Mouse (Mus musculus) fibroblast of lung, adult 2 months (primary cell): ENCODE measurements around the gene Gm28635.
"Not testable (repeated sequence)": the region's sequence is repeated elsewhere in the genome, so short reads cannot be mapped to it uniquely, and the experiment has no call there.

Experiments
- DNase-seq: peaks from one replicate; pipeline ENCODE4 v3.0.0-alpha.2; 2011; ENCODE audit warnings: low read depth

Gm28635 gene

DNA sequence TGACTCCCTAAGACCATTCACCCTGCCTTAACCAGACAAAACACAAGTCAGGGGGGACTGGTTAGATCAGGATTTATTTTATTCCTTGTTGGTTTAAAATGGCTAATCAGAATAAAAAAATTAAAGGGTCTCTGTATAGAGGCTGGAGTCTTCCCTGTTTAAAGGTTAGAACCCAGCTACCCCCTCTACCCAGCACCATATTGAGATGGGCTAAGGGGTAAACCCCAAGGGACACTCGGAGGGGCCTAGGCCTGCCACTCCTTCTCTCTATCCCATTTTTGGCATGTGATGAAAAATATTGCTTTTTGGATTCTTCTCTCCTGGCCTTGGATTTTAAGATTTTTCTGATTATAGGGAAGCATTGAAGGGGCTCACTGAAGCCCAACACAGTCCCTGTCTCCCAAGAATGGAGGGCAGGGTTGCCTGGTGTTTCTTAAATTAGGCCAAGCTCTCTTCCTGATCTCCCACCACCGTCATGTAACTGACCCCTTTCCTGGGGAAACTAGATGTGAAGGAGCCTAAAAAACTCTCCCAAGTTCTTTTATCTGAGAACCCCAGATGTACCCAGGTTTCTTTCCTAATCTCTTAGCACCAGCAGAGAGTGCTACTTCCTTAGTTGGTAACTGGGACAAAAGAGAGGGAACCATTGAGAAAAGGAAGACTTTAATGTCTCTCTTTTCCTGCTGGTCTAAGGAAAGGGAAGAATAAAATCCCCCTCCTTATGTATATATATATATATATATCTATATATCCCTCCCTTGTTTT lies 10.4 kb upstream of the Gm28635 start:
- DNase-seq = no peak

DNA sequence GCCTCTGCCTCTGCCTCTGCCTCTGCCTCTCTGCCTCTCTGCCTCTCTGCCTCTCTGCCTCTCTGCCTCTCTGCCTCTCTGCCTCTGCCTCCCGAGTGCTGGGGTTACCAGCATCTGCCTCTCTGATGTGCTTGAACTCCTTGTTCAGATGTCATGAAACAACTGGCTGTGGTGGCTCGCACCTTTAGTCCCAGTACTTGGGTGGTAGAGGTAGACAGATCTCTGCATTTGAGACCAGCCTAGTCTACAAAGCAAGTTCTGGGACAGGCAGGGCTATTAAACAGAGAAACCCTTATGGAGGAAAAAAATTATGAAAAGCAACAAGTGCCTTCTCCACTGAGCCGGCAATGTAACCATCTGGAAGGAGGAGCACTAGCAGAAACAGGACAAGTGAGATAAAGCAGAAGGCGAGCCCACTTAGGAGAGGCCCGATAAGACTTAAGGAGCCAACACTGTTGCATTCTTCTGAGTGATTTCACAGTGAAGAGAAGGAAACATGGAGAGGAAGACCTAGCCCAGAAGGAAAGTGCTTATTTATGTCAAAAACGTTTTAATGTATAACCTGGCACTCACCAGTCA lies 4.9 kb upstream of the Gm28635 start:
- DNase-seq = no peak

DNA sequence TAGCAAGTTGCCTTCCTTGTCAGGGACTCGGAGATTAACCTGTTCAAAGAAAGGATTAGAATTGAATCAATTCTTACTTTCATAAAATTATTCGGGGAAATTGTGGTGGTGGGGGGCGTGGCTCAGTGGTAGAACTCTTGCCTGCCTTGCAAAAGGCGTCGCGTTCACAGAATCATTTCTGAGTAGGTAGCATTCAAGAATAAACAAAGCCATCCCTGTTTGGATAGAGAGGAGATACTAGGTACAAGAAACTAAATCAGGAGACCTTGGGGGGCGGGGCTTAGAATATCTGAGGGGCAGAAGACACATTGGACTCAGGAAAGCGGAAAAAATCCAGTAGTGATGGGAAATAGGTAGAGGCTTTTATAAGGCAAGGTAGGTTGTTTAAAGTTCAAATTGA lies 1.2 kb upstream of the Gm28635 start, which contains the start of gene Tmx2:
TSS of gene Tmx2 (minus strand) at position 125 of the 400 bp plus-strand sequence.
- no peak for DNase-seq

DNA sequence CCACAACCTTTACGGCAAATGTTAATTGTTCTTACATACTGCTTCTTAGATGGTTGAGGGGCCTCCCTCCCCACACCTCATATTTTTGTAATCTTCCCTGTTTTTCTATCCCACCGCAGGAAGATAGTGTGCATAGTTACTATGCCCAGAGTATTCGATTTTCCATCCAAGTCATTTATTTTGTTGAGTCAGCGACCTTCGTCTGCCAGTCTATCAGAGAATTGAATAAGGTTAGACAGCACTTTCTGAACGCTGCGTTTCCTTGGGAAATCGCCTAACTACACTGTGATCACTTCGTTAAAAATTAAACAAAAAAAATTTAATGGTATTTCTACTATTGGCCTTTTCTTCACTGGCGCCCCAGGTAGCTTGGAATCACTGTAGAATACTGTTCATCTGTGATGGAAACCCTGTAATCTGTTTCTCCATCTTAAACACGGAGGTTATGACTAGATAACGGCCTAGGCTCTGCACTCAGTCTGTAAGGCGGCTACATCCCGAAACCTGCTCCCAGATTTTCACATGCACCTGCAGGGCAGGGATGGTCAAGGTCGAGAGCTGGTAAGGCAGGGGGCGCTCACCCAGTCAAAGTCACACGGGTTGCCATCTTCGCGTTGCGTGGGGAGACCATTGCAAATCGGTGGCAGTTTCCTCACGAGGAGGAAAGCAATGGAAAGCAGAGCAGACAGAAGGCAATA lies 422 bp downstream of the Gm28635 start:
- no peak for DNase-seq

DNA sequence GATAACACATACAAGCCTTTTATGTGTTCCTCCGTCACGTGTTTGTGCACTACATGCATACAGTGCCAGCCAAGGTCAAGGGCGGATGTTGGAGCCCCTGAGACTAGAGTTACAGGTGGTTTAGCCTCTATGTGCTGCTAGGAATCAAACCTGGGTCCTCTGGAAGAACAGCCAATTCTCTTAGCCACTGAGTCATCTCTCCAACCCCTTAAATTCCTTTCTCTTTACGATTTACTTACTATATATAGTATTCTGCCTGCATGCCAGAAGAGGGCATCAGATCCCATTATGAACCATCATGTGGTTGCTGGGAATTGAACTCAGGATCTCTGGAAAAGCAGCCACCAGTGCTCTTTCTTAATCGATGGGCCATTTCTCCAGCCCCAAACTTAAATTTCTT lies 6.3 kb downstream of the Gm28635 start:
- not testable (repeated sequence) for DNase-seq

DNA sequence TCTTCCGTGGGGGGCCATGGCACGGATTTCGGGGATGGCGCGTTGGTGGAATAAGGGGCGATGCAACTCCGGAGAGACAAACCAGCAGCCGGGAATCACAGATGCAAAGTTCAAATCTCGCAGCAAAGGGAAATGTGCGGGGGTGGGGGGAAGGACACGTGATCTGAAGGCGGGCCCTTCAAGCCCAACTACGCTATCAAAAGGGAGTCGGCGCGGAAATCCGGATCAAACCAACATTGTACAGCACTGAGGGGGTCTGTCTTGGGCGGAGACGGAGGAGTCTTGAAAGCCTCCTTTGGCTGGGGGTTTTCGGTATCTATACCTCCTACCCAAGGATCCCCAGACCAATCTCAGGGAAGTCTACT lies 7.3 kb downstream of the Gm28635 start, which contains the start of gene Selenoh:
TSS of gene Selenoh (minus strand) at position 202 of the 365 bp plus-strand sequence.
- peak; percentile 49 for DNase-seq

DNA sequence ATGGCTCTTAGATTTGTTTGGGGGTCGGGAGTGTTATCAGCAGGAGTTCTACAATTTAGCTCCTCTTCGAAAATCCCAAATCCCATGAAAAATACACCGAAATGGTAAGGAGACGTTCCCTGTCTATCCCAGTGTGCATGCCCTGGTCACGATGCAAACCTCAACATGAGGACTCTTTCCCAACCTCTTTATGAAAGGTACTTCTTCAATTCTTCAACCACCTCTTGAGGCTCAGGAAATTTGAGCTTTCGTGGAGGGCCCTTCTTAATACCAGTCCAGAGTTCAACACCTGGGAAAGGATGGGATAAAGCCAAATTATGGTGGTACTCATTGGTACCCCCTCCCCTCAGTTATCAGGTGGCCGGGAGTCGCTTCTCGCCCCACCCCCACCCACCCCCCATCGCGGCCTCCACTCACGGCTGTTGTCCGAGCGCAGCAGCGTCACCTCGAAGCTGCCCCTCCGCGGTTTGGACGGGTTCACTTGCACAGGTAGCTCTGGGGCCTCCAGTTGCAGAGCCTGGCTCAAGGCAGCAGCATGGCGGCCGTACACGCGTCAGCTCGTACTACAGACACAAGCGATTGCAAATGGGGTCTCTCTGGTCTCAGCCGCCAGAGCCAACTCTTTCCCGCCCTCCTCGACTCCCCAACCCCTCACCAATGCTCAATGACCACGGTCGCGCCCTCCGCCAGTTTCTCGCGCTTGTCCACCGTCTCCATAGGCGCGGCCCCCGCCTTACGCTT lies 7.8 kb downstream of the Gm28635 start:
- no peak for DNase-seq

DNA sequence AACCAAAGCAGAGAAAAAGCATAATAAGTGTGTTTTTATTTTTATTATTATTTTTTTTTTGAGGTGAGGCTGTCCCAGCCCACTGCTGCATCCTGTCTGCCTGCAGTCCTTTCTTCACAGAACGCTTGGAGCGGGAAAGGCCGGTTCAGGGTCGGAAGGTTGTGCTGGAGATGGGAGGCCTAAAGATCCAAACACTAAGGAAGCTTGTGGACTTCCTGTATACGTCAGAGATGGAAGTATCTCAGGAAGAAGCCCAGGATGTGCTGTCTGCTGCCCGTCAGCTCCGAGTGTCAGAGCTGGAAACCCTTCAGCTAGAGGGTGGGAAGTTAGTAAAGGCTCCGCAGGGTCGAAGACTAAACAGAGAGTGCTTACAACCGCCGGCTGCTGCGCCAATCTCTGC lies 11.8 kb downstream of the Gm28635 start:
- no peak for DNase-seq

DNA sequence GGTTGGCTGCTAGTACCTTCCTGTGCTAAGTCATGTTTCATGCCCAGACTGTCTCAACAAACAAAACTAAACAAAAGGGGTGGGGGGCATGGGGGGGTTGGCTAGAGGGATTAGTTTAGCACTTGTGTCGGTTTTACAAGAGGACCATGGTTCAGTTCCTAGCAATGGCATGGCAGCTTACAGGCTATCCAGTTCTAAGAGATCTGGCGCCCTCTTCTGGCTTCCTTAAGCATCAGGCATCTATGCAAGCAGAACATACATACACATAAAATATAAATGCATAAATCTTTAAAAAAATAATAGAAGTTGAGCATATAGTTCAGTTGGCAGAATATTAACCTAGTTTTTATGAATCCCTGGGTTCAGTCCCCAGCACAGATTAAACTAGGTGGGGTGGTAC lies 15.0 kb downstream of the Gm28635 start:
- DNase-seq = no peak

DNA sequence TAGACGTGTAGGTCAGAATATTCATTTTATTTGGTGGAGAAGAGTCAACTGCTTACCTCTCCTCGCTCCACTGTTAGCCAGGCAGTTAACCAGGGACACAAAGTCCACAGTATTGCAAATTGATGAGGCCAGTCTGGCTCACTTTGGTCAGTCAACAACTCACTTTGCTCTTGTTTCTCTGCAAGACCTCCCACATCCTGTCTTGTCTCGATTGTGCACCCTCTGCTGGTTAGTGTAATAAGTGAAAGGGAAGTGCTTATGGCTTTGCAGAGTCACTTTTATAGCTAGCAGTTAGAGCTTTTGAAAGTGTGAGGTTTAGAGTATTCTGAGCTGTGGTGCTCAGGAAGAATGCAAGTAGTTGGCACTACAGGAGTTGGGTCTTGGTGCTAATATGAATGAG lies 17.6 kb downstream of the Gm28635 start:
- no peak for DNase-seq

DNA sequence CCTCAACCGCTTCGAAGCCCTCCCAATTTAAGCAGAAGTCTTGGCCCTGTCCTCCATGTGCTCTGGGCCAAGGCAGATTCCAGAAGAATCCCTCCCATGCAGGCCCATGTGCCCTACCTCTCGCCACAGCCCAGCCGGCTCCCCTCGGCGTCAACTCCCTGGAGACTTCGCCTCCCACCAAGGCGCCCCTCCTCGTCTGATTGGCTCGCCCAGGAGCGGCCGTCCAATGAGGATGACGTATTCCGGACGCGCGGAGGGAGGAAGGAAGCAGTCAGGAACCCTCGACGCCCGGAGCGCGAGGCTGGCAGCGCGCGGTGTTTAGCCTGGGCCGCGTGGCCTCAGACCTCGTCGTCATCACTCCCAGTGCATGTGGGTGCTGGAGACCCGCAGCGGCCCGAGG lies 19.0 kb downstream of the Gm28635 start, which contains the start of gene Btbd18:
TSS of gene Btbd18 (plus strand) at position 274 of the 400 bp plus-strand sequence.
- DNase-seq = no peak

DNA sequence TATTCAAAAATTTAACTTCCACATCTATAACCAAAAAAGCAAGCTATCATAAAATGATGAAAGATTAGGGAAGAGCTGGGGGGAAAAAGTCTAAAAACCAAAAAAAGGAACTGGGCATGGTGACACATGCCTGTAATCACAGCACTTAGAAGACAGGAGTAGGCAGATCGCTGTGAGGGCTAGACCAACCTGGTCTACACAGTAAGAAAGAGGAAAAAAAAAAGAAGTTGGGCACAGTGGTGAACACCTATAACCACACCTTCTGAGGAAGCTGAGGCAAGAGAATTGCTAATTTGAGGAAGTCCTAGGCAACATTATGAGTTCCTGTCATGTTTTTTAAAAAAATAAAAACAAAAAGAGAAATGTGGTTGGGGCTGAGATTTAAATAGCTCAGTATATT lies 22.0 kb downstream of the Gm28635 start:
- DNase-seq = no peak

DNA sequence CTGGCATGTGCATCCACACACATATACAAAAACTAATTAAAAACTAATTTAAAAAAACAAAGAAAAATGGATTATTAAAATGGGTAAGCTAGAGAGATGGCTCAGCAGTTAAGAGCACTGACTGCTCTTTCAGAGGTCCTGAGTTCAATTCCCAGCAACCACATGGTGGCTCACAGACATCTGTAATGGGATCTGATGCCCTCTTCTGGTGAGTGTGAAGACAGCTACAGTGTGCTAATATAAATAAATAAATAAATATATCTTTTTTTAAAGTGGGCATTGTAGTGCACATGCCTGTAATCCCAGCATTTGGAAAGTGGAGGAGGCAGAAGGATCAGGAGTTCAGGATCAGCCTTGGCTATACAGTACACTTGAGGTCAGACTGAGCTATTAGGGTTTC lies 24.5 kb downstream of the Gm28635 start:
- no peak for DNase-seq

DNA sequence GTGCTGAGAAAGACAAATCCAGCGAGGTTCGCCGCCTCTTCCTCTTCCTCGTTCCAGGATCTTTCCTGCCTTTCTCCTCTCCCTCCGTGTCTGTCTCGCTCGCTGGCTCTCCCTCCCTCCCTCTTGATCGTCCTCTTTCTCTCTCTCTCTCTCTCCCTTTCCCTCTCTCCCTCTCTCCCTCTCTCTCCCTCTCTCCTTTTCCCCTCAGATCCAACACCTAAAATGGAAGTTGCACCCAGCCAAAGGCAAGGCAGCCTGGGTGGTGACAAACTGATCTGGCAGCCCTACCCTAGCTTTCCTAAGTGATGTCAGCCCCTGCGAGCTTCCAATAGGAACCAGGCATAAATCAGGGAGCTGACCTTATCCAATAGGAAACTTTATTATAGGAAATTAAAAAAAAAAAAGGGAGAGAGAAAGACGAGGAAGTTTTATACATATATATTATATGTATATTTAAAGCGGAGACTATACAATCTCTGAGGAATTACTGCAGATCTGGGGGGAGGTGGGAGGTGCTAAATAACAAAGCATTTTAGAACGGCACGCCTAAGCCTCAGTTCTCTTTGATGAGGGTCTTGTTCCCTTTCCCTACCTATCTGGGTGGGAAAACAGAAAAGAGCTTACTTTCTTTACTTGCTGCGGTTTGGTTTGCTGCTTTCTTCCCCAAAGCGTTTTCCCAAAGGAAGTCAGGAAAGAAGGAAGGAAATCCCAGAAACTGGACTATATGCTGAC lies 27.2 kb downstream of the Gm28635 start, which contains the start of gene Ctnnd1:
TSS of gene Ctnnd1 (minus strand) at position 302 of the 732 bp plus-strand sequence.
- DNase-seq = peak; percentile 91

DNA sequence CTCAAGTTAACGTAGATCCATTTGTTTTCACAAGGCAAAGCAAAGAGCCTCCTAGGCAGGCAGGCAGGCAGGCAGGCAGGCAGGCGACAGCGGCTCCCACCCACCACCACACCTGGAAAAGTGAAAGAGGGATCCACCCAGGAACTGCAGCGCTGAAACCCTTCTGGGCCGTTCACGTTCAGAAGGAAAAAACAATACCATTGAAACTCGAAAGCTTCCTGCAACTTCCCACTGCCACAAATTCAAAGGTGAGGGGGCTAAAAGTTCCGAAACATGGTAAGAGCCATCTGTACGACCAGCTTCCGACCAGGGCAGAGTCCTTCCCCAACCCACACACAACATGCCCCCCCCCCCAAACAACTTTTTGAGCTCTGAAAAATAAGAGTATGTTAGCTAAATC lies 28.2 kb downstream of the Gm28635 start:
- no peak for DNase-seq

DNA sequence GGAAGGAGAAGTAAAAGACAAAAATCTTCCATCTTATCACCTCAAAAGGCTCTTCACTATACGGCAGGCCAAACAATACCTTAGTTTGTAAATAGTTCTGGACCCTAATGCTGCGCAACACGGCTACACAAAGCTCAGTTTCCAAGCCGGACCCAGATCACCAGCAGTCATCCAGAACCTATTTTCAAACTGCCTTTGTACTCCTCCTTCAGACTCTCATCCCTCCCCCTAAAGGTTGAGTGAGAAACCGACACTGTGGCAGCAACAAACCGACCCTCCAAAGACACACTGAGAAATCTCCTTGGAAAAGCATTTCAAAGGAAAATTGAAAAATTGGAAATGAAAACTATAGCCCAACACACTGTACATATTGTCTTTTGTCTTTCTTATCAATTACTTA lies 29.5 kb downstream of the Gm28635 start:
- DNase-seq = no peak

DNA sequence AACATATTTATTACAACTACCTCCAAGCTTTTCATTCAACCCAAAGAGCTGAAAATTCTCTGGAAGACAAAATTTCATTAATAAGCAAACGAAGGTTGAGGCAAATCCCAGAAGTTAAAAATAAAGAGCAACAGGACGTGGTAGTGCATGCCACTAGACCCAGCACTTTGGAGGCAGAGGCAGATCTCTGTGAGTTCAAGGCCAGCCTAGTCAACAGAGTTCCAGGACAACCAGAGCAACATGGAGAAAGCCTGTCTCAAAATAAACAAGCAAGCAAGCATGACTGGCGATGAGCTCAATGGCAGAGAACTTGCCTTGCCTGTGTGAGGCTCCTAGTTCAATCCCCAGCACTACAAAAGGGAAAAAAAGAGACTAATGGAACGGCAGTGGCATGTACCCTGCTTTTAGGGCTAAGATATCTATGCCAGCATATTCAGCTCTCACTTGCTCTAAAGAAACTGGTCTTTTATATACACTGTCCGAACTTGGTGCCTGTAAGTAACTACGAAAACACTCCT lies 30.7 kb downstream of the Gm28635 start:
- no peak for DNase-seq

DNA sequence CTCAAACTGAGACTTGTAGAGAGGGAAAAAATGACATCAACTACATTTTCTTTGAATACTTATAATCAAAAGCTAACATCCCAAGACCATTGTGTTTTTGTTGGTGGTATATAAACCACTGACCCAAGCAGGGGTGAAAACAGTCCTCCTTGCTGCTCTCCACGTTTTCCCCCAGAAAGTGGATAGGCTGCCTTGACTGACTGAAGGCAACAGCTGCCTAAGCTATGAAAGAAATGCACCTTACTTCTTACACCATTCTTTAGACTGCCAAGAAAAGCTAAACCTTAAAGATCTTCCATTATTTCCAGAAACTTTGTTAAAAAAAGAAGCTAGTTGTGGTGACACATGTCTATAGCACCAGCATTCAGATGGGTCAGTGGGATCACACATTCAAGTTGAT lies 31.7 kb downstream of the Gm28635 start:
- DNase-seq = no peak

DNA sequence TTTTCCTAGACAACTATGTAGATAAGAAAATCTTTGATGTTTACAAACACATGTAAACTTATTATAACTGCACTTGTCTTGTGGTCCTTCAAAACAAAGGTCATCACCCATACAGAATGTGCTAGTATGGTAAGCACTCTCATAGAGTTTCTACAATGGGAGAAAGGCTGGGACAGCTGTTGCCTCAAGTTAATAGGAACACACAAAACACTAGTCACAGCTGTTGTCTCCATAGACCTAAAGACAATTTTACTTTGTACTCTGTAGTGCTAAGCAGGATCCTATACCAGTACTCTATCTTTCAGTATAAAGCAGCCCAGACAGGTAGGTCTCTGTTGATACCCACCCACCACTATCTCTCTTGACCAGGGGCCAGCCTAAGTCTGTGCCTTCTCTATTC lies 37.0 kb downstream of the Gm28635 start:
- DNase-seq = no peak

DNA sequence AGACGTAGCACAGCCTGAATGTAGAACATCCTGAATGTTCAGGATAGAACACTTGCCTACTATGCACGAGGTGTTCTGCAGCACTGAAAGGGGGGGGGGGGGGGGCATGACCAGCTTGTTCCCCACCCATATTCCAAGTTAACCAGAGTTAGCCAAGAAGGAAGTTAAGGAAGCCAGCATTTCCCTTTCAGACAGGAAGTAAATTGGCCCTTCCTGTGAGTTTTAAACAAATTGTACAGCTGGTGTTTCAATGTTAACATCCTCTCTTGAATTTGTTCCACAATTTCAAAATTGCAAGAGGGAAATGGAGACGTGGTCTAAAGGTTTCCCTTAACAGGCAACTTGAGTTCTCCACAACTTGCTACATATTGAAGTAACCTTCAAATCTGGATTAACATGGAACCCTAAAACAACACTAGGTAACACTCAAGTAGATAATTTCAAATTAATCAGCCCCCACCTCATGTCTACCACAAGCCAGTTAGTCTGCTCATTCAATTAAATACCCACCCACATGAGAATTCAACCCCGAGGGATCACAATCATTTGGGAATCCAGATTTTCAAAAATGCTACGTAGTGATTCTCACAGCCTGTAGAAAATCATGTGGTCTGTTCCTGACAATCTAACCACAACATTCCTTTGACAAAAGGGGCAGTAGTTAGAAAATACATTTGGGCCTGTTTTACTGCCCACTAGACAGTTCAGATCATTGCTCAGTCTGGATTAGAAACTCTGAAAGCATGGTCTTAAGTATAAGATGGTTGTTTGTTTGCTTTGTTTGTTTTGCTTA lies 39.2 kb downstream of the Gm28635 start:
- DNase-seq = no peak
